Comparison of ENCODE assay signal across 13 mouse cellular contexts in the genomic region with DNA sequence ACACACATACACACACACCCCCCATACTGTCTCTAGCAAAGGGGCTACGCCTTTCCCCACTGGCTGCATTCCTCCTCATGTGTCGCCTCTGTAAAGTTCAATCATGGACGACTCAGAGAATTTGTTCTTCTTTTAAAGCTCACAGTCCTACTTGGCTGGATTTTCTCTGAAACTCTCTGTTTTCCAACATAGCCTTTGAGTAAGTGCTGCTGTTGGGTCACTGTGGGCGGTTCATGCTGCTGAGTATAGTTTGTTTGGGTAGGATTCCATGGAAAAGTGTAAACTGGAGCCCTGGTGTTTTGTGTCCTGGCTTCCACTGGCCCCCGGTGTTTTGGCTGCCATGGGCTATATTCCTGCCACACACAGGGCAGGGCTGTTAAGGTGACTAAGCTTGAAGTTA.
DNase-seq lines count a peak whose midpoint lies in the region; ATAC-seq and TF ChIP-seq lines count a peak whose summit lies in the region.
"Had no signal": no experiment of that assay in that cellular context is flagged by ENCODE, and none has a peak within 500 bp of the region (broad histone marks: within the 10 kb centered on the region; RNA-seq: fewer than 3 reads in every experiment).

No protein-coding gene starts in this region.

- 62% methylated on average over 5 of the region's 5 CpGs for WGBS in intestine, embryonic 14.5 days
- WGBS in intestine, postnatal 0 days, result 59% methylated on average over 5 of the region's 5 CpGs
- WGBS in midbrain, embryonic 16.5 days, result 73% methylated on average over 5 of the region's 5 CpGs

- H3K4me3 ChIP-seq in intestine, embryonic 14.5 days (ENCODE audit: low read depth, low read length), result no peak overlapping the region
- no peak overlapping the region for H3K4me3 ChIP-seq in intestine, postnatal 0 days (ENCODE audit: low read depth, low read length)
- H3K4me3 ChIP-seq in embryonic fibroblast, embryonic 13.5 days (ENCODE audit: insufficient read depth, low read length), result no peak overlapping the region
- H3K4me3 ChIP-seq in midbrain, embryonic 16.5 days (ENCODE audit: low read depth, low read length), result no peak overlapping the region
- H3K4me3 ChIP-seq: heart, embryonic 15.5 days; neural tube, embryonic 12.5 days had no signal

- peaks cover 6% of the 10 kb centered on the region; the same call in 1 of the 2 replicates for H3K9me3 ChIP-seq in intestine, embryonic 14.5 days (ENCODE audit: control insufficient read depth, low read length)
- H3K9me3 ChIP-seq in intestine, postnatal 0 days (ENCODE audit: control insufficient read depth), result no peaks in the 10 kb centered on the region
- peaks cover 4% of the 10 kb centered on the region for H3K9me3 ChIP-seq in midbrain, embryonic 16.5 days (replicated peaks; ENCODE audit: control insufficient read depth, low read length, poor library complexity, severe bottlenecking)
- H3K9me3 ChIP-seq: neural tube, embryonic 12.5 days had no signal

- H3K27ac ChIP-seq in intestine, embryonic 14.5 days (ENCODE audit: low read depth), result peak overlapping the region; percentile 57; the same call in 1 of the 2 replicates
- no peak overlapping the region for H3K27ac ChIP-seq in intestine, postnatal 0 days (ENCODE audit: low read depth, low read length)
- H3K27ac ChIP-seq in embryonic fibroblast, embryonic 13.5 days (ENCODE audit: insufficient read depth, low read length), result peak overlapping the region; percentile 95
- peak overlapping the region; percentile 9; the same call in 1 of the 2 replicates for H3K27ac ChIP-seq in midbrain, embryonic 16.5 days (ENCODE audit: low read length)
- H3K27ac ChIP-seq: neural tube, embryonic 12.5 days had no signal

- no peak for ATAC-seq in intestine, embryonic 14.5 days (replicated peaks; ENCODE audit: low FRiP score, low TSS enrichment, low read depth)
- no peak for ATAC-seq in intestine, postnatal 0 days
- ATAC-seq in midbrain, embryonic 16.5 days, result no peak
- ATAC-seq in erythroid progenitor cell, adult 5-6 weeks (replicated peaks; ENCODE audit: low FRiP score, poor library complexity, severe bottlenecking), result no peak
- ATAC-seq: inflammation-experienced regulatory T-cells, adult 6 months had no signal

- no peak for TF ChIP-seq CTCF in intestine, postnatal 0 days (IDR thresholded peaks at IDR 0.05; ENCODE audit: low read depth)
- TF ChIP-seq CTCF in embryonic fibroblast, embryonic 13.5 days (IDR thresholded peaks at IDR 0.05; ENCODE audit: borderline replicate concordance, insufficient read depth, low read length), result no peak

- no peak for TF ChIP-seq POLR2A in embryonic fibroblast, embryonic 13.5 days (IDR thresholded peaks at IDR 0.05; ENCODE audit: low read depth, low read length)

- DNase-seq in intestine, embryonic 14.5 days (ENCODE audit: low spot score), result no peak
- DNase-seq in Muller cell, postnatal 12 days (ENCODE audit: inconsistent ontology term), result peak; percentile 63
- DNase-seq in adrenal gland, adult 2 months, result no peak
- DNase-seq: cerebellum, adult 11-12 months; liver; right cerebral cortex, postnatal 25 days had no signal

- H3K9ac ChIP-seq in intestine, embryonic 14.5 days (ENCODE audit: low read length), result no peak overlapping the region
- no peak overlapping the region for H3K9ac ChIP-seq in intestine, postnatal 0 days (ENCODE audit: low read depth, low read length)
- H3K9ac ChIP-seq in midbrain, embryonic 16.5 days (ENCODE audit: low read depth, low read length), result no peak overlapping the region
- H3K9ac ChIP-seq: heart, embryonic 15.5 days; neural tube, embryonic 12.5 days had no signal

- H3K4me1 ChIP-seq in intestine, embryonic 14.5 days (replicated peaks; ENCODE audit: control insufficient read depth, insufficient read depth, low read length), result peaks cover 14% of the 10 kb centered on the region; the same call in 1 of the 2 replicates
- no peaks in the 10 kb centered on the region for H3K4me1 ChIP-seq in intestine, postnatal 0 days (replicated peaks; ENCODE audit: control insufficient read depth, insufficient read depth, low read length)
- peaks cover 12% of the 10 kb centered on the region for H3K4me1 ChIP-seq in embryonic fibroblast, embryonic 13.5 days (ENCODE audit: control insufficient read depth, insufficient read depth, low read length)
- peaks cover 4% of the 10 kb centered on the region; the same call in 1 of the 2 replicates for H3K4me1 ChIP-seq in midbrain, embryonic 16.5 days (ENCODE audit: control insufficient read depth, insufficient read depth, low read length)

- H3K27me3 ChIP-seq in intestine, embryonic 14.5 days (replicated peaks; ENCODE audit: control insufficient read depth, insufficient read depth, low read length), result no peaks in the 10 kb centered on the region
- H3K27me3 ChIP-seq in intestine, postnatal 0 days (replicated peaks; ENCODE audit: control insufficient read depth, insufficient read depth, low read length), result no peaks in the 10 kb centered on the region
- no peaks in the 10 kb centered on the region for H3K27me3 ChIP-seq in midbrain, embryonic 16.5 days (ENCODE audit: control insufficient read depth, insufficient read depth, low read depth, low read length)
- H3K27me3 ChIP-seq: heart, embryonic 15.5 days; neural tube, embryonic 12.5 days had no signal

- no peak overlapping the region for H3K4me2 ChIP-seq in intestine, embryonic 14.5 days (ENCODE audit: low read length)
- no peak overlapping the region for H3K4me2 ChIP-seq in intestine, postnatal 0 days (replicated peaks; ENCODE audit: low read depth)
- H3K4me2 ChIP-seq in midbrain, embryonic 16.5 days (ENCODE audit: low read length), result no peak overlapping the region
- H3K4me2 ChIP-seq: heart, embryonic 15.5 days; neural tube, embryonic 12.5 days had no signal

- H3K36me3 ChIP-seq in intestine, embryonic 14.5 days (ENCODE audit: control insufficient read depth, insufficient read depth, low read length), result no peaks in the 10 kb centered on the region
- H3K36me3 ChIP-seq in intestine, postnatal 0 days (ENCODE audit: control insufficient read depth, insufficient read depth), result no peaks in the 10 kb centered on the region
- no peaks in the 10 kb centered on the region for H3K36me3 ChIP-seq in midbrain, embryonic 16.5 days (ENCODE audit: control insufficient read depth, insufficient read depth, low read length)
- H3K36me3 ChIP-seq: heart, embryonic 15.5 days; neural tube, embryonic 12.5 days had no signal
